Mouse (Mus musculus): ENCODE results near the gene Tmem158. TPM values are rescaled to one million over a fixed set of nuclear protein-coding genes. Genes with fewer than 3 reads are reported as not detected.

Tmem158 gene
- polyA plus RNA-seq (2012; rRNA removed): 12.8 and 14.5 TPM in 2 replicates

GRCm38 (mm10) chr9:123260611-123261021 lies at the start of gene Tmem158:
Tmem158 (minus strand) TSS chr9:123260764.
- TF ChIP-seq CTCF (IDR thresholded peaks at IDR 0.05; ENCODE audit: borderline replicate concordance, insufficient read depth, low read depth, low read length) (no peak), POLR2A (IDR thresholded peaks at IDR 0.05; ENCODE audit: borderline replicate concordance, insufficient read depth, low read length) (peak; percentile 46; the same call in 1 of the 2 replicates)
- DNase-seq: peak; percentile 79 to 83
- WGBS: under 1% methylated on average over 39 of the region's 40 CpGs
- Histone ChIP-seq H3K27me3 (ENCODE audit: control insufficient read depth, insufficient read depth, low read length) (no peaks in the 10 kb centered on the region), H3K4me1 (ENCODE audit: control insufficient read depth, insufficient read depth, low read length) (no peaks in the 10 kb centered on the region), H3K4me3 (replicated peaks; ENCODE audit: insufficient read depth, low read depth, low read length) (peak within 1 kb of the TSS; percentile 76), H3K27ac (ENCODE audit: insufficient read depth, low read length) (no peak within 1 kb of the TSS)

DNA sequence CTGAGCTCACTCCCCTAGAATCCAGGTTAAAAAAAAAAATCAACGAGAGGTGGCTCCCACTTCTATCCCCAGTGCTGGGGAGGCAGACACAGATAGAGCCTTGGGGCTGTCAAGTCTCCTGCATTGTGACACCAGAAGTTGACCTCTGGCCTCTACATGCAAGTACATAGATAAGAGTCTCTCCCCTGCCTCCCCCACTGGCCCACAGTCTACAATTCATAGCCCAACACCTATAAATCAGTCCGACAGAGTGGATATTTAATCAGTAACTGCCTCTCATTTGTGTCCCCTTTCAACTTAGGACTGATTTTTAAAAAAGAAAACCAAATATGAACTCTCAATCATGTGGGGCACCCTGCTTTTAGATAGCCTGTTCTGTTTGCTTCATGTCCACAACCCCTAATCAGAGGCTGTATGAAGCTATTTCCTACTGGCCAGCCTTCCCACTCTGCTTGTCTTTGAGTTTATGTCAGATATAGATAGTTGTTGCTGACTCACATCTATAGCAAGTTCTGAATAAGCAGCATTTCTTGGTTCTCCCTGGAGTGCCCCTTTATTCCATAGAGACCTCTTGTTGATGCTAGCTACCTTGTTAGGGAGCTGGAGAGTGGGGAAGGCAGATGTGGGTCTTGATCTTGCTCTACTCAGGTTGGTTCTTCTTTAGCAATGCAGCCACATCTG lies 49.3 kb upstream of the Tmem158 start:
- H3K4me1 ChIP-seq (ENCODE audit: control insufficient read depth, insufficient read depth, low read length): no peaks in the 10 kb centered on the region
- 84% methylated on average over 2 of the region's 2 CpGs for WGBS
- H3K27ac ChIP-seq (ENCODE audit: insufficient read depth, low read length): no peak overlapping the region
- H3K4me3 ChIP-seq (replicated peaks; ENCODE audit: insufficient read depth, low read depth, low read length): no peak overlapping the region
- TF ChIP-seq CTCF (IDR thresholded peaks at IDR 0.05; ENCODE audit: borderline replicate concordance, insufficient read depth, low read depth, low read length) (no peak), POLR2A (IDR thresholded peaks at IDR 0.05; ENCODE audit: borderline replicate concordance, insufficient read depth, low read length) (no peak)
- no peaks in the 10 kb centered on the region for H3K27me3 ChIP-seq (ENCODE audit: control insufficient read depth, insufficient read depth, low read length)
- no peak for DNase-seq

- 77% methylated on average over 5 of the region's 5 CpGs for WGBS
- no peak for DNase-seq
- no peak overlapping the region for H3K27ac ChIP-seq (ENCODE audit: insufficient read depth, low read length)
- no peaks in the 10 kb centered on the region for H3K27me3 ChIP-seq (ENCODE audit: control insufficient read depth, insufficient read depth, low read length)
- H3K4me3 ChIP-seq (replicated peaks; ENCODE audit: insufficient read depth, low read depth, low read length): no peak overlapping the region
- no peaks in the 10 kb centered on the region for H3K4me1 ChIP-seq (ENCODE audit: control insufficient read depth, insufficient read depth, low read length)
- TF ChIP-seq CTCF (IDR thresholded peaks at IDR 0.05; ENCODE audit: borderline replicate concordance, insufficient read depth, low read depth, low read length): no peak
- no peak for TF ChIP-seq POLR2A (IDR thresholded peaks at IDR 0.05; ENCODE audit: borderline replicate concordance, insufficient read depth, low read length)
These were observed 48.5 kb upstream of the Tmem158 start for GRCm38 (mm10) chr9:123309073-123309472.

DNA sequence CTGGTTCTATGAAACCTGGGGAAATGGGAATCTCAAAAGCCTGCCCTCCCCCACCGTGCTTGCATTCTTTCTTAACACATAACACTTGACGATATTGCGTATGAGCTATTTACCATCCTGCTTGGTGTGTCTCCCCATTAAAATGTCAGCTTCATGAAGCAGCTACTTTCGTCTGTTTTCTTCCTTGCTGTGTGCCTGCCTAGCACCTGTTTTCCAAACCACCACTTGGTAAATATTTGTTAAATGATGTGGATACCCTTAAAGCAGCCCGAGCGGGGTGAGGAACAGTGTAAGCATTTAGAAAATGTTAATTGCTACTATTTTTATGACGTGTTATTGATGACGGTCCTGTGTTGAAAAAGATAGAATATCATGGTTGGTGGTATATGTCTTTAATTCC lies 44.4 kb upstream of the Tmem158 start:
- no peak for DNase-seq
- Histone ChIP-seq H3K4me3 (replicated peaks; ENCODE audit: insufficient read depth, low read depth, low read length) (no peak overlapping the region), H3K27ac (ENCODE audit: insufficient read depth, low read length) (no peak overlapping the region), H3K4me1 (ENCODE audit: control insufficient read depth, insufficient read depth, low read length) (no peaks in the 10 kb centered on the region), H3K27me3 (ENCODE audit: control insufficient read depth, insufficient read depth, low read length) (no peaks in the 10 kb centered on the region)
- no peak for TF ChIP-seq POLR2A (IDR thresholded peaks at IDR 0.05; ENCODE audit: borderline replicate concordance, insufficient read depth, low read length)
- no peak for TF ChIP-seq CTCF (IDR thresholded peaks at IDR 0.05; ENCODE audit: borderline replicate concordance, insufficient read depth, low read depth, low read length)
- 93% methylated on average over 8 of the region's 8 CpGs for WGBS

DNA sequence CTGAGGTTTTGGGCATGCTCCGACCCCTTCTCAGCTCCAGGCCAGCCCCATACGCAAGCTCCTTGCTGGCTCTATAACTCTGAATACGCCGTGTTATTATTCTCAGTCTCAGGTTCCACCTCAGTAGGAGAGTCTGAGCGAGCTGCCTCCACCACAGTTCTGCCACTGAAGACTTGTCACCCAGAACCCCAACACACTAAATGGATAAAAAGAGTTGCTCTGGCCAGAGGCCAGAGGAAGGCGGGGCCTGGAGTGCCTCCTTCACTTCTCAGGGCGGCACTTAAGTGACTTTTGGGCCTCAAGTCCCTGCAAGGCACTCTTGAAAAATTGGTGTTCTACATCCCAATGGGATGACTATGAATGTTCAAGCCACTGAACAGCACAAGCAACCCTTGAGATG lies 43.4 kb upstream of the Tmem158 start:
- no peaks in the 10 kb centered on the region for H3K27me3 ChIP-seq (ENCODE audit: control insufficient read depth, insufficient read depth, low read length)
- no peak for DNase-seq
- TF ChIP-seq POLR2A (IDR thresholded peaks at IDR 0.05; ENCODE audit: borderline replicate concordance, insufficient read depth, low read length) (no peak), CTCF (IDR thresholded peaks at IDR 0.05; ENCODE audit: borderline replicate concordance, insufficient read depth, low read depth, low read length) (no peak)
- H3K4me3 ChIP-seq (replicated peaks; ENCODE audit: insufficient read depth, low read depth, low read length): no peak overlapping the region
- H3K4me1 ChIP-seq (ENCODE audit: control insufficient read depth, insufficient read depth, low read length): no peaks in the 10 kb centered on the region
- H3K27ac ChIP-seq (ENCODE audit: insufficient read depth, low read length): no peak overlapping the region
- WGBS: 70% methylated on average over 7 of the region's 7 CpGs

- no peaks in the 10 kb centered on the region; the same call in 1 of the 2 replicates for H3K4me1 ChIP-seq (ENCODE audit: control insufficient read depth, insufficient read depth, low read length)
- H3K4me3 ChIP-seq (replicated peaks; ENCODE audit: insufficient read depth, low read depth, low read length): no peak overlapping the region
- 89% methylated on average over 2 of the region's 2 CpGs for WGBS
- no peaks in the 10 kb centered on the region for H3K27me3 ChIP-seq (ENCODE audit: control insufficient read depth, insufficient read depth, low read length)
- H3K27ac ChIP-seq (ENCODE audit: insufficient read depth, low read length): no peak overlapping the region
- TF ChIP-seq CTCF (IDR thresholded peaks at IDR 0.05; ENCODE audit: borderline replicate concordance, insufficient read depth, low read depth, low read length): no peak
- TF ChIP-seq POLR2A (IDR thresholded peaks at IDR 0.05; ENCODE audit: borderline replicate concordance, insufficient read depth, low read length): no peak
- no peak for DNase-seq
These were observed 42.3 kb upstream of the Tmem158 start for GRCm38 (mm10) chr9:123302759-123303313.

DNA sequence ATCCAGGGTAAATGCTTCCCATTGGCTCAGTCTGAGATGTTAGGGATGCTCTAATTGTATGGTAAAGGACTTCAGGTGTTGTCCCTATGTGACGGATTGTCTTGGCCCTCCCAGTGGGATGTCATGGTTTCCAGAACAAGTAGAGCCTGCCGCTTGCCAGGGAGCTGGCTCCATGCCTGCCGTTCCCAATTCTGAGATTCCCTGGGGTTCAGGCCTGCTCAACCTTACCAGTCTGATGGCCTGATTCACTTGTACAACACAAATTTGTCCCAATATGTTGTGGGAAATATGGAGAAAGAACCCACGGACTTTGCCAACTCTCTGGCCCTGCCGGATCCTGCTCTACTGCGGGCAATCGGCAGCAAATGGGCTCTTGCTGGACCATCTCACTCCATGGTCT lies 37.3 kb upstream of the Tmem158 start:
- Histone ChIP-seq H3K4me3 (replicated peaks; ENCODE audit: insufficient read depth, low read depth, low read length) (no peak overlapping the region), H3K4me1 (ENCODE audit: control insufficient read depth, insufficient read depth, low read length) (peaks cover 8% of the 10 kb centered on the region), H3K27me3 (ENCODE audit: control insufficient read depth, insufficient read depth, low read length) (no peaks in the 10 kb centered on the region), H3K27ac (ENCODE audit: insufficient read depth, low read length) (no peak overlapping the region)
- 13% methylated on average over 7 of the region's 7 CpGs for WGBS
- DNase-seq: peak; percentile 71 to 83
- no peak for TF ChIP-seq CTCF (IDR thresholded peaks at IDR 0.05; ENCODE audit: borderline replicate concordance, insufficient read depth, low read depth, low read length)
- no peak for TF ChIP-seq POLR2A (IDR thresholded peaks at IDR 0.05; ENCODE audit: borderline replicate concordance, insufficient read depth, low read length)

DNA sequence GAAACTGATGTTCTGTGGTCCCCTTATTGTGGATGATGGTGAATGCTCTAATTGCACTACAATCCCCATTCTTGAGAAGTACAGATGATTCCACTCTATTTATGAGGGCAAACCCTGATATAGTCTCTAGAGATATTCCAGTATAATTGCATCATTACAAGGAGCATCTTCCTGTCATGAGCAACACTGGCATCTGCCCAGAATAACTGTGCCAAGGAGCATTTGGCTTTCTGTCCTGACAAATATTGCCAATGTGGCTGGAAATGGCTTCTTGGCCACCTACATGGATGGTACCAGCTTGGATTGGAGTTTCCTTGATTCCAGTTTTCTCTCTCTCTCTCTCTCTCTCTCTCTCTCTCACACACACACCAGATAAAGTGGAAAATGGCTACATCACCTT lies 35.7 kb upstream of the Tmem158 start:
- no peak overlapping the region for H3K27ac ChIP-seq (ENCODE audit: insufficient read depth, low read length)
- peak; percentile 83 to 91 for DNase-seq
- TF ChIP-seq POLR2A (IDR thresholded peaks at IDR 0.05; ENCODE audit: borderline replicate concordance, insufficient read depth, low read length) (no peak), CTCF (IDR thresholded peaks at IDR 0.05; ENCODE audit: borderline replicate concordance, insufficient read depth, low read depth, low read length) (no peak)
- H3K4me3 ChIP-seq (replicated peaks; ENCODE audit: insufficient read depth, low read depth, low read length): no peak overlapping the region
- H3K4me1 ChIP-seq (ENCODE audit: control insufficient read depth, insufficient read depth, low read length): peaks cover 8% of the 10 kb centered on the region
- no peaks in the 10 kb centered on the region for H3K27me3 ChIP-seq (ENCODE audit: control insufficient read depth, insufficient read depth, low read length)

Measured in cerebellum, adult 2 months (tissue).